Mouse (Mus musculus): ENCODE results near the gene Susd3.

Susd3 gene

DNA sequence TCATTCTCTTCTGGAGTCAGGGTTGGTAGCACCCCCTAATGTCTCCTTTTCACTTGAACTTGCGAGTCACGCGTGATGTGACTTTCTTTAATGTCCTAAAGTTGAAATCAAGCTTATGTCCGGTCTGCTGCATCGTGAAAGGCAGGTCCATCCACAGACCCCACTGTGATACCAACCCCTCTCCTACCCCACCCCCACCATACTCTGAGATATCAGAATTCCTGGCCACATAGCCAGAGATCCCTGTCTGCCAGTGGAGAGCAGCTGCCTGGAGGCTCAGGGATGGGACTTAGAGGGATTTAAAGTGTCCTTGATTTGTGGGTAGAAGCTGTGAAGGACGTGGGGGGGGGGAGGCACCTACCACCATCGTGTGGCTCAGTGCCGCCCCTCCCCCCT, at the start of gene Susd3:
Gene Susd3 (minus strand): TSS at position 240 of the 396 bp plus-strand sequence.
- DNase-seq = no peak

DNA sequence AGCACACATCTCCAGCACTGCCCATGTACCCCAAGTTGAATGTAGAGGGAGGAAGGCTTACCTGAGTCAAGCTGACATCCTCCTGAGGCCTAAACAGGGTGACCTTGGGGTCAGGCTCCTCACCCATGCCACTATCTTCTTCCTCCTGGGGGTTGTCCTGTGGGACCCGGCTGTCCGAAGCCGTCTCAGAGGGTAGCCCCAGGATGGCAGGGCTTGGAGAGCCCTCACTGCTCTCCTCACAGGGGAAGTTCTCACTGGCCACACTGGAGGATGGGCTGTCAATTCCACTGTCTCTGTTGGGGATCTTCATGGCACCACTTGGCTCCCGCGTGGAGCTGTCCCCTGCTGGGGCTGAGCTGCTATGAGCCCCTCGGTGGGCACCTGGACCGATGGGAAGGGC, 47.8 kb upstream of the Susd3 start:
- no peak for DNase-seq

DNA sequence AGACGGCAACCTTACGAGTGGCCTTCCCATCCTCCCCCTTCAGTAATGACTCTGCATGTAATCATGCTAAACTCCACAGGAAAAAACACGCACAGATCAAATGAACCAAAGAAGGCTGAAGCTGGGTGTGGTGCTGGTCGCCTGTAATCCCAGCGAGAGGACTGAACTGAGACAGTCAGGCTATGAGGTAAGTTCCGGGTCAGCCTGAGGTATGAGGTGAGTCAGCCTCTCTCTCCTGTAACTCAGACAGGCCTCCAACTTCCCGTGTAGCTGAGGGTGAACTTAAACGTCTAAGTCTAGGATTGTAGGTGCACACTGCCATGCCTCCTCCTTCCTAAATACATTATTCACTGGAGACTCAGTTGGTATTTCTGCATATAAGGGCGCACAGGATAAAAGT, 45.6 kb upstream of the Susd3 start:
- no peak for DNase-seq

DNA sequence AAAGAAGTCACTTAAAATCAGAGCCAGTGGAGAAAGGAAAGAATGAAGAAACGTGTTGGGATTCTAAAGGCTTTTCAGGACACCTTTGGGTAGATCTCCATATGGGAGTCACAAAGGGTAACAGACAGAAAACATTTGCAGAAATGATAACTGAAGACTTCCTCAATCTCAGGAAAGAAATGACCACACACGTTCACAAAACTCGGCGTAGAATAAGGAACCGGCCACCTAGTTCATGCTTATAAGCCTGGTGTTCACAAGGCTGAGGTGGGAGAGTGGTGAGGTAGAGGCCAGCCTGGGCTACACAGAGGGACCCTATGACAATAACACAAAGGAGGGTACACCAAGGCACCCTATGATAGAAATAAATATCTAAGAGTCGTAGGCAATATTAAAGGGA, 43.4 kb upstream of the Susd3 start:
- no peak for DNase-seq

DNA sequence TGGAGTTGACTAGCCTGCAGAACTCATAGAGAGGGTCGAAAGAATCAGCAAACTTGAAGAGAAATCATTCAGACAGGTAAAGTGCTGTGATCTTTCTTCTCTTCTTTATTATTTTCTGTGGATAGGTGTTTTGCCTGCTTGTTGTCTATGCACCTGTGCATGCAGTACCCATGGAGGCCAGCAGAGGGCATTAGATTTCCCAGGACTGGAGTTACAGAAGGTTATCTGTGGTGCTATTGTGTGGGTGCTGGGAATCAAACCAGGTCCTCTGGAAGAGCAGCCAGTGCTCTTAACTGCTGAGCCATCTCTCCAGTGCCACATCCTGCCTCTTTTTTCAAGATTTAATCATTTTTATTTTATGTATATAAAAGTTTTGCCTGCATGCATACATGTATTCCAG, 42.9 kb upstream of the Susd3 start:
- peak; percentile 17 to 43 for DNase-seq

DNA sequence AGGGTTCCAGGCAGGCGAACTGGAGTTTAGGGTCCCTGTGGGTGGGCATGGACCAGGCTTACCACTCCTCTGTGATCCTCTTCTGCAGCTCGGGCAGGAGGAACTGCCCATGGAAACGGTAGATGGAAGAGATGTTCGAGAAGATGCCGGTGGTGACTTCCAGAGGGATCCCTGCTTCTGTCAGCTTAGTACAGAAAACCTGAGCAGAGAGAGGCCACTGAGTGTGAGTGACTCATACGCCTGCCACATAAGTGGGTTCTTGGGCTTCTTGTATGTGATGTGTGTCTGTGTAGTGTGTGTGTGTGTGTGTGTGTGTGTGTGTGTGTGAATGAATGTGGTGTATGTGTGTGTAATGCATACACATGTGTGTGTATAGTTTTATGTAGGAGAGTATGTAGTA, 38.7 kb upstream of the Susd3 start:
- no peak for DNase-seq

DNA sequence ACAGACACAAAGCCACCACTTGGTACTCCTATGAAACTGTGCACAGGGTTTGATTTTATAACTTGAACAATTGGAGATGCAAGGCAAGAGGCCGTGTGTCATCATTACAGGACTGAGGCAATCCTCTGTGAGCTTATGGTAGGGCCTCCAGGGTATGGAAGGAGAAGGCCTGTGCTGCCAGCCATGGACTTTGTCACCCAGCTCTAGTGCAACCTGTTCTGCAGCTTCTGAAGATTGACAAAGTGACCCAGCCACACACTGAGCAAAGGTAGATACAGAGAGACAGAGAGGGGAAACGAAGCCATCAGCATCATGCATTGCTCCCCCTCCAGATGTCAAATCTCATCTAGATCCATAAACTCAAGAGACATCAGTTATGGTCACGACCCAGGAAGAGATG, 38.2 kb upstream of the Susd3 start:
- no peak for DNase-seq

DNA sequence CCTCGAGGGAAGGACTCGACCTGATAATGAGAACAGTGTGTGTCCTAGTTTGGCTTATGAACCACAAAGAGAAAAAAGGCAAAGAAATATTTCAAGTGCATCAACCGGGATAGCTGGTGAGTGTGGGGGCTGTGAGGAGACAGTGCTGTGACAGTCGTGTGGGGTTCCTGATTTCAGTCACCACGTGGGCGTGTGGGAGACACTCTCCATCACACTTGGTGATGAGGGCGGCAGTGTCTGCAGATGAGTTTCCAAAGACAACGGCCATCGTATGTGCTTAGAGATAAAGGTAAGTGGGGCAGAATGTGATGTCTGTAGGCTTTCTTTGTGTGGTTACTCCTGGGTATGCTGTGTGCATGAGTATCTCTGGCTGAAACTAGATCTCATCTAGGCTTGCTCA, 35.2 kb upstream of the Susd3 start:
- no peak for DNase-seq

DNA sequence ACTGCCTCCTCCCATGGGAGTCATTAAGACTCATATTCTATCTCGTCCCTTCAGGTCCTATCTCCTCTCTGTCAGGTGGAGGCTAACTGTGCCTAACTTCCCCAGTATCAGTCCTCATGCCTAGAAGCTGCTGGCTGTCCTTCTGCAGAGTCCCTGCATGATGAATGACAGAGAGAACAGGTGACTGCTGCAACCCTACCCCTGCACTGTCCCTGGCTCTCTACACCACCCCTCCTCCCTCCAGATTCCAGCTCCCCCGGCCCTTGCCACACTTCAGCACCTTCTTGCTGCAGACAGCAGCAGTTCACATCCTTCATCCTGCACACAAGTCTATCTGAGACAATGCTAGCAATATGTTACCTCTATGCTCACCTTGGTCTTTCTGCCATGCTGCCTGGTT, 33.7 kb upstream of the Susd3 start:
- no peak for DNase-seq

DNA sequence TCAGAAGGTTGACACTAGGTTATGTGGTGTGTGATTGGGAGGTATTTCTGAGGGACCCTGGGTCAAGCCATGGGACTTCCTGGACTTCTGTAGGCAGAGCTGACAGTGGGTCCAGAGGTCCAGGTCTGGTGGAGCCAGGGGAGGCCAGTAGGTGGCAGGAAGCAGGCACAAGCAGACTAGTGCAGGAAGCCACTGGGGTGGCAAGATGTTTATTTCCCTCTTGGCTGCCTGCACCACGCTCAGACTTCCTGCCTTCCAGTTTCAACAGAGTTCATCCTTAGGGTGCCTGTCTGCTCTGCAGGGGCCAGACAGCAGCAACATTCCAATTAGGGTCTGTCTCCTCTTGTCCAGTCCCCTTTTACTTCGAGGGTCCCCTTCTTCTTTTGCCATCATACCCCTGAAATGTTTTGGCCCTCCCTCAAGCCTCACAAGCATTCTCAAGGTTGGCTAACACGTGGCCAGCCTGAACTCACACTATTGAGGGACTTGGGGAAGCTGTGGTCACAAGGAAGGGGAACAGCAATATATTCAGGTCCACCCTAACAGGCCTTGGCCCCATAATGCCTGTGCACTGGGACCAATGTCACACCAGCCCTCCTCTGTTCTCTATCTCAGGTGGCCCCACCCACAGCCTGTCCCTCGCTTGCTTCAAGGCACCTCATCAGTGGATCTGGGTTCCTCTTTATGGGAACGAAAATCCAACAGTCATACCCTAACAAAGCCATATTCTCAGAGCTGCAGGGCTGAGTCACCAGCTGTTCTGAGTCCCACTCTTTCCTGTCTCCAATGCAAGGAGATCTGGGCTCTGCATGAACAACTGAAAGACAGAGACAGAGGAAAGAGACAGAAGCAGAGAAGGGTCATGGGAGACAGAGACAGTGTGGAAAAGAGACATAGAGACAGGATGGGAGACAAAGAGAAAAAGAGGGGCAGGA, 23.6 kb upstream of the Susd3 start:
- no peak for DNase-seq

DNA sequence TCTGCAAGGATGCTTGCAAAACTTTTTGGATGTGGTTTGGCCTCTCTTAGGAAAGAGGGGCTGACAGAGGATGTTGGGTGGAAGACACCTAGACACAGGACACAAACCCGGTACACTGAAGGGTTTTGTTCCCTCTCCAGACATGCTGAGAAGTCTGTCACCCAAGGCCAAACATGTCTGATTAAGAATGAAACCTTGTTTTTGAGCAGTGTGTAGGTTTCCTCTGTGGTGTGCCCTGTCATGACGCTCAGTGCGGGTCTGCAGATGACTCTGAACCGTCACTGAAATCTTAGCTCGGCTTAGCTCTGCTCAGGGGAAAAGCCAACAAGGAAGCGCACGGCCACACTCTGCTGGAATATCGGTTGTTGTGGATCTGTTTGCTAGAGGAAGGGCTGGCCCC, 22.0 kb upstream of the Susd3 start:
- DNase-seq = no peak

DNA sequence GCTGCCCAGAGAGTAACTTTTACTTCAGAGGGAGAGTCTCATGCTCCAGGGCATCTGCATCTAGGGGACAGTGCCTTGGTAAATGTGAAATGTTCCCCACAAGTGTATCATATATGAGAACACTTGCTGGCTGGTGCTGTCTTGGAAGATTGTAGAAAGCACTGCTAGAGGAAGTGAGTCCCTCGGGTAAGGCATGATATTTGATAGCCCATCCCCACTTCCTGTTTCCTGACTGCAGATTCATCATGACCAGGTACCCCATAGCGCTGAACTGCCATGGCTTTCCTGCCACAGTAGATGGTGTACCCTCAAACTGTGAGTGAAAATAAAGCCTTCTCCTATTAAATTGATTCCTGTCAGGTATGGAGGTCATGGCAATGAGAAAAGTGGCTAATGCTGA, 19.1 kb upstream of the Susd3 start:
- DNase-seq = no peak

DNA sequence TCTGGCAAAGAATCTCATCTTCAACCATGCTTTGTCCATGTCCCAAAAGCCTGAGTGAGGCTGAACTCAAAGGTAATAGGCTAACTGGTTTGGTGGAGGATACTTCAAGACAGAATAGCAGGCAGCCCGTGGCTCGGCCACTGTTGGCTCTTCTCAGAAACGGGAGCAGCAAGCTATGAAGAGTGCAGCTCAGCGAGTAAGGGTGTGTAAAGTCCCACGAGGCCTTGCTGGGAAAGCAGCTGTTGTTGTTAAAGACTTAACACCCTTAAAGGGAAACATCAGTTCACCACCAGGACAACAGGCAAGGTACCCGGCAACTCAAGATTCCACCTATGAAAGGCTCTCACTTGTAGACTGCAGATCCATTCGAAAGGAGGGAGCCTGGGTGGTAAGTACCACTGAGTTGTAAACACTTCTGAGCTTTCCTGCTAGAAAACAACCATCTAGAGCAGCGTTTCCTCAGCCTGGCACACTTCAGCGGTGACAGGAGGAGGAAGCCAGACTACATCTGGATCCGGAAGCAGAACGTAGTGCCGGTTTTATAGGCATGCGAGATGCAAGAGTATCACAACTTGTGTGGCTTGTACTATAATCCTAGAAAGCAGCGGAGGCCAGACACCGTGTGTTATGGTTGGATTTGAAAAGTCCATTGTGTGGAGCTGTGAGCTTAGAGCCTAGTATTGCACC, 11.7 kb upstream of the Susd3 start:
- no peak for DNase-seq

DNA sequence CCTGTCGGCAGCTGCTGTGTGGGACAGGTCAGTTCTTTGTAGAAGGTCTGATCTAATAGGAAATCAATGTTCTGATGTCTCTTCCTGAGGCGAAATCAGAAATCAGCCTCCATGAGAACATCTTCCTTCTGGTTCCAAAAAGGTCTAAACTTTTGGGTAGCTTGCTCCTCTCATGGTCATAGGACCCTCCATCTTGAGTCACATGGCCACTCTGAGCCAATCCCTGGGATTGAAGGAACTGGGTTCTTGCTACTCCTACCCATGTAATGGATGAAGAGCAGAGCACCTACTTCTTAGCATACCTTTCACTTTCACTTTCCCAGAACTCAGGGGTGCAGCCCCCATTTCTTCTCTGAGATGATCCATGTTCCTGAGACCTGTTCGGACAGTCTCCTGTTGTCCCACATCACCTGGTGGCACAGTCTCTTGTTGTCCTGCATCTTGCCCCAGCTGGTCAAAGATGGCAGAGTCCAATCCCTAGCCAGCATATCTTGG, 9.4 kb upstream of the Susd3 start:
- no peak for DNase-seq

DNA sequence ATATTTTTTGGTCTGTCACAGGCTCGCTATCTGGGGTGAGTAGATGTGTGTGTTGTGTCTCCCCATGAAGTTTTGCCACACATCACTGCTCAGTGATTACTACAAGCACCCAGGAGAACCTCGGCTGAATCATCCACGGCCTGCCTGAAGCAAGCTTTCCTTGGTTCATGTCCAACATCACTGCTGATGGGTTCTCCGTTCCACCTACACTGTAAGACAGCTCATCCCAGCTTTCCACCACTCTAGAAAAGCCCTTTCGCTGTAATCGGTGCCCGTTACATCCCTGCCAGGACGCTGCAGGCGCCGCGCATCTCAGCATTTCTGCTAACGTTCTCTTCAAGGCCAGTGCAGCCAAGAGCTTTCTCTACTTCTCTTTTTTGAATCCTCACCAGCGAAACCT, 4.2 kb upstream of the Susd3 start:
- no peak for DNase-seq

DNA sequence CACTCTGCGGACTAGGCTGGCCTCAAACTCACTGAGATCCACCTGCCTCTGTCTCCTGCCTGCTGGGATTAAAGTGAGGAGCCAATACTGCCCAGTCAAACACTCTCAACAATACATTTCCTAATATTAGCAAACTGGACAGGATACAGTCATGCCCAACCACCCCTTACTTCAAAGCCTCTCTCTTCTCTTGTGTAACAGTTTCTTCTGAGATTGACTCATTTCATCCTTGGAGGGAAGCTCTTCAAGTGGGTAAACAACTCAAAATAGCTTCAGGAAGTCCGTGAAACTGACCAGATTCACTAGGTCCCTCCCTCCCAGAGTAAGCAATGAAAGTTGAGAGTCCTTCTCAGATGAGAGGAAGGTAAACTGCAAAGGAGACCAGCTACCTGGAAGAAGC, 3.6 kb upstream of the Susd3 start:
- no peak for DNase-seq

DNA sequence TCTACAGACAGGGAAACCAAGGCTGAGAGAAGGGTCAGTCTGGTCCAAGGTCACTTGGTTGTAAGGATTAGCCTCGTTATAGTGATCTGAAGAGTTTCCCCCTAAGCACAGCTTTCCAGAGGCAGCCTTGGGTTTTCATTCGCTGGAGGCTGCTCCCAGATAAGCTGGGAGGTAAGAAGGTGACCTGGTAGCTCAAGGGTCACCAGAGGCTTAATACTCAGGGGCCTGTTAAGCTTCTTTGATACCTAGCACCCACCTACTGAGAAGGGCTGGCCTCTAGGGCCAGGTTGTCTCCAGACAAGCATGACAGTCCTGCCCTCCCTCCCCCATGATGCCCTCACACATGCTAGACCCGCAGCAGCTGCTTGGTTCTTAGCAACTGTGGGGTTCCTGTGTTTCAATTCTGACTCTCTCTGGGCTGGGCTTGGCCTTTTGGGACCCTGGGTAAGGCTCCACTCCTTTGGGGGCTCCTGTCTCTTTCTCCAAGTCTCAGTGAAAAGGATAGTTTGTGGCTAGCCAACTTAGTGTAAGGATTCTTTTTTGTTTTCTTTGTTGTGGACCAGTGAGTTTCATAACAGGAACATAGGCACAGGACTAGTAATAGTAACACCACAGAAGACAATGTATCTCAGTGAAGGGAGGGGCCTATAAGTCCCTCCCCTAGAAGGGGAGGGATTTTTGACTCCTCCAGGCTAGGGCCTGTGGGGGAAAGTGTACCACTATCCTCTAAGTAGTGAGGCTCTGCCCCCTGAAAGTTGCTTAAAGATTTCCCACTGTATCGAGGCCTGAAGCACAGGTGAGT, 2.4 kb upstream of the Susd3 start:
- DNase-seq = no peak

DNA sequence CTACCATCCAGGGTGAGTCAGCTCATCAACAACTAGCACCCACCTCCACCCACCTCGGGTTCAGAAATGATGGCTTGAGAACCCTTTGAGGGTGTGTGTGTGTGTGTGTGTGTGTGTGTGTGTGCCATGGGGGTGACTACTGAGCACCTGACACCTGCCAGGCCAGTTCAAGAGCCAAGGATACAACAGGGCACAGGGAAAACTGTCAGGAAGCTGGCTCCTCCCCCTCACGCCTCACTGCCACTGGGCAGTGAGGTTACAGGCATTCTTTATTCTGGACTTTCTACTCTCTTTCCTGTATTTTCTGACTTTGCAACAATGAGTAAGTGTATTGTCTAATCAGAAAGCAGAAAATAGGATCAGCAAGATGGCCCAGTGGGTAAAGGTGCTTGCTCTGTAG, 1.1 kb upstream of the Susd3 start:
- DNase-seq = no peak

DNA sequence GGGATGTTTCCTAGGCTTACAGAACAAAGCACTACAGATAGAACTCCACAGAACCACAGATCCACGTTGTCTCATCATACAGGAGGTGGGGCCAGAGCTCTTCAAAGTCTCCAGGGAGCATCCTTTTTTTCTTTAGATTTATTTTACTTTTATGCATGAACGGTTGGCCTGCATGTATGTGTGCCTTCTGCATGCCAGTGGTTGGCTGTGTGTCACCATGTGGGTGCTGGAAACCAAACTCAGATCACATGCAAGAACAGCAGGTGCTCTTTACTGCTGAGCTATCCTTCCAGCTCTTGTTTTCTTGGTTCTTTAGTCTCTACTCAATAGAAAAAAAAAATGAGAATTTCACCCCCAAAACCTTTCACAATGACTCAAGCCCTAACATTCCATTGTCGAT, 417 bp upstream of the Susd3 start:
- DNase-seq = no peak

DNA sequence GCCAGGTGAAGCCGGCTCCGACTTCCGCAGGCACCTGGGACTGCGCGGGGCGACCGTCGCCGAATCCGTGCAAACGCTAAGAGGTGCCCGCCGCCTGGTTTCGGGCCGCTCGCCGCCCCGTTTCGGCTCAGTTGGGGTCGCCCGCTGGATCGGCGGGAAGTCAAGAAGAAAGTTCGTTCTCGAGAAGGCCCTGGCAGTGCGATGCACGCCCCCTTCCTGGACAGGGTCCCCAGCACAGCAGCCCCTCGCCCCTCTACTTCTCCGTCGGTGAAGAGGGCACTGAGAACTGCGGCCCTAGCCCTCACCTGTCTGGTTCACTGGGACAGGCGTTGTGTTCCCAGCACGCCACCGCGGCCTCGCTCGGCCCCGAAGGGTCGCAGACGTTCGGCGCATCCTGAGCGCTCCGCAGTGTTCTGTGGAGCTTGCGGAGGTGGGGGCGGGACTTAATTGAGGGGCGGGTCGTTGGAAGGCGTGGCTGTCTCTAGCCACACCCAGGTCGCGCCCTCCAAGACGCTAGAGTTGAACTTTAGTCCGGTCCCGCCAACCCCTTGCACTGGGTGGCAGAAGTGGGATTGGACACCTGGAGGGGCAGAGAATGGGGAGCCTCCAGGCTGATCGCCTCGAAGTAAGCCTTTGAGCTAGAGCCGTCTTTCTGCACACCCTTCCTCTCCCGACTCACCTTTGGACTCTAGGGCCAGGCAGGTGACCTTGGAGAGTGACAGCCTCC, 603 bp downstream of the Susd3 start:
- DNase-seq = peak; percentile 21 to 26

DNA sequence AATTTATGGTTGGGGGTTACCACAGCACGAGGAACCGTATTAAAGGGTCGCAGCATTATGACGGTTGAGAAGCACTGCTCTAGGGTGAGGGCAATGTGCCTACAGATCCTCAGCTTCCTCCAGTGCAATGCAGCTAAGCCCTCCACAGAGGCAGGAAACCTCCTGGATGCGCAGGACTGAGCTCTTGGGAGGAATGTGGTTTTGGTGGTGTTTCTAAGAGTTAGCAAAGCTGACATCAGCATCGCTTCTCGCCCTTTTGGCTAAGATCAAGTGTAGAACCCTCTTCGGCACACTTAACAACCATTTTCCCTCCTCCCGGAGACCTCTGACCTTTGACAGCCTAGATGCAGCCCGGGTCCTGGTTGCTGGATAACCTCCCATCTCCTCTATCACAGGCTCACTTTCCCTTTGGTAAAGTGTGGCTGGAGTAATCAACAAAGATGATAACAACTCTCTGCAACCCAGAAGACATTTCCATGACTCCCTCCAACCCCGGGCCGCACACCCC, 1.2 kb downstream of the Susd3 start:
- no peak for DNase-seq

DNA sequence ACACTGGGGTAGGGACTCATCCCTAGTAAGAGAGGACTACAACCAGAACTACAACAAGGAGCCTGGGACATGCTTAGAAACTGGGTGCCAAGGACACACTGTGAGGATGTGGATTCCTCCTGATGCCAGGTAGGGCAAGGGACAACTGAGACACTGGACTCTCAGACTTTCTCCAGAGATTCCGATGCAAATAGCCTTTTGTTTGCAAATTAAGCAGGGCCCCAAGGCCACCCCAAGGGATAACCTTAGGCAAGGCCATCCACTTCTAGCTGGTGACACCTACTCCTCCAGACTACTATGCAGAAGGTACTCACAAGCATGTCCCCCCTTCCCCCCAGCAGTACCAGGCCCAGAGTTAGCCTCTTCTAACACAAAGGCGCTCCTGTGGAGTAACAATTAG, 1.9 kb downstream of the Susd3 start:
- DNase-seq = no peak

All from cerebellum, postnatal 10 days (tissue).